Mouse (Mus musculus) spleen, postnatal 10 days (tissue): ENCODE data around the gene Olfr974.
"Not testable (repeated sequence)": the region's sequence is repeated elsewhere in the genome, so short reads cannot be mapped to it uniquely, and the experiment has no call there.

ENCODE experiments used
- DNase-seq, 2 experiments: peaks; one replicate each; pipeline ENCODE4 v3.0.0; 2021 to 2022; ENCODE audit warnings: low spot score in 2 of 2

The Olfr974 gene

GRCm38 (mm10) chr9:39937201-39937600 lies at the start of gene Olfr974:
TSS of gene Olfr974 (plus strand) at chr9:39937501.
- no peak for DNase-seq

- no peak for DNase-seq
Observed at GRCm38 (mm10) chr9:39905106-39905505, 32.2 kb upstream of the Olfr974 start.

- no peak for DNase-seq
Observed at GRCm38 (mm10) chr9:39907036-39907435, 30.3 kb upstream of the Olfr974 start, which contains the start of gene Olfr229. TSS of gene Olfr229 (plus strand) at chr9:39907336.

GRCm38 (mm10) chr9:39909939-39910338 lies 27.4 kb upstream of the Olfr974 start:
- DNase-seq, result no peak

GRCm38 (mm10) chr9:39927975-39928836 lies 9.1 kb upstream of the Olfr974 start:
- DNase-seq, result not testable (repeated sequence)

- not testable (repeated sequence) for DNase-seq
Observed at GRCm38 (mm10) chr9:39928837-39929236, 8.5 kb upstream of the Olfr974 start.

- no peak for DNase-seq
Observed at GRCm38 (mm10) chr9:39951946-39952345, 14.6 kb downstream of the Olfr974 start, which contains the start of gene Olfr975. TSS of gene Olfr975 (minus strand) at chr9:39952046.

GRCm38 (mm10) chr9:39961033-39961432 lies 23.7 kb downstream of the Olfr974 start, which contains the start of gene Olfr976:
TSS of gene Olfr976 (minus strand) at chr9:39961133.
- DNase-seq, result not testable (repeated sequence)

- not testable (repeated sequence) for DNase-seq
Observed at GRCm38 (mm10) chr9:39976581-39977145, 39.4 kb downstream of the Olfr974 start.

- DNase-seq, result no peak
Observed at GRCm38 (mm10) chr9:39991813-39992212, 54.5 kb downstream of the Olfr974 start, which contains the start of gene Olfr978. TSS of gene Olfr978 (plus strand) at chr9:39992113.
